Mouse (Mus musculus) c-Kit-positive CD71-positive TER-119-positive erythroid progenitor cells, embryonic 14.5 days (primary cell): Measurements from ENCODE around the gene Vti1a.

Experiments used
- DNase-seq: peaks from one replicate; pipeline ENCODE4 v3.0.0-alpha.2; 2013; ENCODE audit warnings: low spot score

The Vti1a gene

DNA sequence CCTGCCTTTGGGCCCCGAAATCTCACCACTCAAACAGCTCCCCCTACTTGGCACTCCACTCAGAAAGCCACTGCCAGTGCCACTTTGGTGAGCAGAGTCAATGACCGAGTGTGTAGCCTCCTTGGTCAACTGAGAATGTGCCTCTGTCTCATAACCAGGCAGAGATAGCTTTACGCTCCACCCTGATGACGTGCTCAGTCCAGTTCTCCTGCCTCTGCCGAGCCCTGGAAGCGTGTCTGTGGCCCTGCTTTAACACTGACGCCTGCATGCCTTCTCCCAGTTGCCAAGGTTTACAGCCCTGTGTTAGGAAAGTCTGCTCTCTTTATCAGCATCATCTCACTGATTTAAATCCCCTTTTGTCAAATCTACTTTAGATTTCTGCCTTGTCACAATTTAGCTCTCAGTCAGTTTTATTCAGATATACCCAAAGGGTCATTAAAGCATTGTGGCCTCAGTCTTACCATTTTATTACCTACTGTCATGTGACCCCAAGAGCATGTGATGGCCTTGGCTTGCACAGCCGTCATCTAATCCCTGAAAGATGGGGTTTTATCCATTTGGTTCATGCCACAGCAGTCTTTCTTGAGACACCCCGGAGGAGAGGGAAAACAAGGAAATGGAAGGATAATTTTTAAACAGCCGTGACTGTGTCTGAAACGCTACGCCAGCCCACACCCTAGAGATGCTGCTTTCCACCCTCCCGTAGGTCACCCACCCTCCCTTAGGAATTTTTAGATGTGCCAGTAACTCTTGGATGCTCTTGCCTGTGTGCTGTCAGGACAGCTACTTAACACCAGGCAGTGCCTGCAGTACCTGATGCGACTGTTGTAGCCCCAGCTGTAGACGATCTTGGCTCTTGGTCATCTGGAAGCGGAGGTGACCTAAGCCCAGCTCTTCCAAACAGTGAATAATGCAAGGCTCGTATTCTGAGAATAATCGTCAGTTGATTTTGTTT, 269.5 kb downstream of the Vti1a start:
- DNase-seq, result no peak

DNA sequence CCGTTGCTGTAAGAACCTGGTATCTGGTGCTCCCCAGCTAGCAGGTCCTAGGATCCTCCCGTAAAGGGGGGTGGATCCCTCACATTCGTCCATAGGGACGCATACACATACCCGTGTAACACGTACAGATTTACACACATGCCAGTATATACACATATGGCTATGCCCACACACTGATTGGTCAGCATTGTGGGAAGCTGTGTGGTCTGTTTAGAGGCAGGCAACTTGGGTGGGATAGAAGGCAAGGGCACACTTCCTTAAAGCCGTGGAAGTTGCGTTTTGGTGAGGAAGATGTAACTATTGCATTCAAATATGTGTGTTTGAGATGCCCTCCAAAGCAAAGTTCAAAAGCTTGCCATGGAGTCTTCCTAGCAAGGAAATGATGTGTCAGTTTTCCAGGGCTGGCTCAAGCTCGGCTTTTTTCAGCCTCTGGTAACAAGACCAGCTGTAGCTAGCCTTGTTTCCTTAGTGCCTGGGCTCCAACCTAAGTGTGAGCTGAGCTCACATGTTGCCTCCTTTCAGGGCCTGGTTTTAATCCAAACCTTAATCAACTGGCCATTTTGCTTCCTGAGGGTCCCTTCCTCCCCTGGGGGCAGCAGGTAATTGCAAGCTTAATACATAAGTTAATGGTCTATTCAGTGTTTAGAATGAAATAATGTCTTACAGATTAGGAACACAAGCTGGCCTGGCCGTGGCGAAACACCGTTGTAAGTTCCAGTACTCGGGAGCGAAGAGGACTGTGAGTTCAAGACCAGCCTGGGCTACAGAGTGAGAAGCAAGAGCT, 271.7 kb downstream of the Vti1a start:
- no peak for DNase-seq

DNA sequence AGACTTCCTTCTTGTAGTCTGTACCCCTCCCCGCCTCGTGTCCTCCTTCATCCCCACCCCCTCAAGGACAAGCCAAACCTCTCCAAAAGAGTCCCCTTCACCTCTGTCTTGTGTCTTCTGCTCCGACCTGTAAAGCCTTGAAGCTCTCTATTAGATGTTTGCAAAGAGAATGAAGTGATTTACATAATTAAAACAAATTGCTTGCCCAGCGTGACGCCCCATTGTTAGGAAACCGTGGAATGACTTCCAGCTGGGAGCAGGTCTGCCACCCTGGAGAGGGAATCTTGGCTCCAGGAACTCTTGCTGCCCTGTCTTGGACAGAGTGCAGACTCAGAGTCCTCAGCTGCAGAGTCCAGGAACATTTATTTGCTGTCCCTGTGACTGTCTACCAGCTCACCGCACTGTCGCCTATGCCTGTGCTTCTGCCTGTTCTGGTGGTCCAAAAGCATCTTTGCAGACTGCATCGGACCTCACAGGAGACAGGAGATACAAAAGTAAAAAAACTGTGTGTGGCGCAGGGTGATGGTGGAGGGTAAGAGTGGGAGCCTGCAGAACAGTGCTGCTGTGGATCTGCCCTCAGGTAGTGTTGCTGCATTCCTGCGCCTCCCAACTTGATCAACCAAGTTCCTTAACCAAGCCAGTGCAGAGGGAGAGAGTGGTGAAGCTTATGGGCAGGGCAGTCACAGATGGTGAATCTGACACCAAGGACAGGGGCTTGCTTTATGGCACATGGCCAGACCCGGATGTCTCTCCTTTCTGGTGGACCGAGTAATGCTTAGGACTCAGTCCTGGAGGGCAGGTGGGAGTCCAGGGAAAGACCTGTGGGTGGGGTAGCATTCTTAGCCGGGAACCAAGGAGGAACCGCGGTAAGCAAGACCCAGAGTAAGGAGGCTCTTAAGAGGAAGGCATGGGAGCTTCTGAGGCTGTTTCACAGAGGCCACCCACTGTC, 273.1 kb downstream of the Vti1a start:
- DNase-seq, result no peak

DNA sequence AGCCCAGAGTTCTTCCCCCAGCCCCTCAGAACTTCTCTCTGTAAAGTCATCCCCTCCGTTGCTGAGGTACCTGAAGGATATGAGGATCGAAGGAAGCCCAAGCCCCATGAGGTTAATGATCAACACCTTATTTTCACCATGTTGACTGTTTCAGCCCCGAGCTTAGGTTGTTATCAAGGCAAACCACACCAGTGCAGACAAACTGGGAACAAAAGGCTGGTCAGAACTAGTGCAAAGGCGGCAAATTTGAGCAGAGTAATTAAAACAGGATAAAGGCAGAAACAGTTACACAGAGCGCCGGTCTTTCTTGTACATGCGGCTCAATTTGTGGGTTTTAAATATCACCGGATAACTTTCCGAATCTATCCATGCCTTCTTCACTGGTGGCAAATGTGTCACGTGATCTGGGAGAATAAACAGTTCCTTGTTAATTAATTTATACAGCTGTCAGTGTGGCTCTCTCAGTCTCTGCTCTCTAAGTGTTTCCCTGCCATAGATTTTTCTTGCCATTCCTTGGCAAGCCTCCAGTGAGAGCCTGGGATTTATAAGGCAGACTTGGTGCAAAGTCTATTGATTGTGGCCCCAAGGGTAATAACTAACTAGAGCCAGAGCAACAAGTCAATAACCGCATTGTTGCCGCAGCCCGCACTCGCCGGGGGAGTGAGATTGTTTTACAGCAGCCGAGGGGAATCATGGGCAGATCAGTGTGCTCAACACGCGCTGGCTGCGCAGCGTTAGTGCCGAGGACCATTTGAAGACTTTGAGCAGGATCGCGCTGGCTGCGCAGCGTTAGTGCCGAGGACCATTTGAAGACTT, 277.0 kb downstream of the Vti1a start:
- DNase-seq, result no peak

DNA sequence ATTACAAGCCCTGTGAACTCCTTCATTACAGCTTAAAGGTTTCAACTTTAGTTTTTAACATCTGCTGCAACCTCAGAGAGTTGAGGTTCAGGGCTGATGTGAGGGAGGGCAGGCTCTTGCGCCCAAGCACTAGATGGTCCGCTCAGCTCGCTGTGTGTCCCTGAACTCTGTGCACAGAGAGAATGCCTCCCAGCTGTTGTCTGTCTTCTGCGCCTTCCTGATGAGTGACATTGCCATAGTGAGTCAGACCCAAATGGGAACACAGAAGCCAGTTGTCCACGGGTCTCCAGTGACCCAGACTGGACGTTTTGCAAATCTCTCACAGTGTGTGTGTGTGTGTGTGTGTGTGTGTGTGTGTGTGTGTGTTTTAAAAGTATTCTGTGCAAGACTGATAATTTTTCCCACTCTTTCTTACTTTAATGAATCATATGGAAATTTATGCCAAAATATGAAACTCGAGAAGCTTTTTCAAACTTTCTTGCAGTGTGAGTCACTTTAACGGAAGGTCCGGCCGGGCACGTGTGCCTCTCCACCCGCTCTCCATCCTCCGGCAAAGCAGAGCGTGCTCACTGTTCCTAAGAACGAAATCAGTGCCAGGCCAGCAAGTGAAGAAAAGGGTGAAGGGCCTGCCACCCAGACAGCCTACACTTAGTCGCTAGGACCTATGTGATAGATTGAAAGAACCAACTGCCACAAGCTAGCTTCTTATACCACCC, 277.8 kb downstream of the Vti1a start:
- no peak for DNase-seq

DNA sequence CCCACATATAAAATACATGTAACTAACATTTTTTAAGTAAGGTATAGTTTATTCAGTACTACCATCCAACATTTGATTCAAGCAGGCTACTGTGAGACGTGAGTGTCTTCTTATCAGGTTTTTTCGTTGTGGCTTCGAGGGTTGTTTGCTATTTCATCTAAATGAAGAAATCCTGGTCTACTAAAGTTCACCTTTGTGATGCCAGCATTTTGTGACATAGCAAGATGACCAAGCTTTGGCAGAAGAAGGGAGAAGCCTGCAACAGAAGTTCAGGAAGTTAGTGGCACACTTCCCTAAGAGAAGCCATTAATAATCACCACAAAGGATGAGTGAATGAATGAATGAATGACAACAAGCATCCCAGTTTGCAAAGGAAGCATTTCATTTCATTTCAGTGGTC, 278.4 kb downstream of the Vti1a start:
- no peak for DNase-seq

DNA sequence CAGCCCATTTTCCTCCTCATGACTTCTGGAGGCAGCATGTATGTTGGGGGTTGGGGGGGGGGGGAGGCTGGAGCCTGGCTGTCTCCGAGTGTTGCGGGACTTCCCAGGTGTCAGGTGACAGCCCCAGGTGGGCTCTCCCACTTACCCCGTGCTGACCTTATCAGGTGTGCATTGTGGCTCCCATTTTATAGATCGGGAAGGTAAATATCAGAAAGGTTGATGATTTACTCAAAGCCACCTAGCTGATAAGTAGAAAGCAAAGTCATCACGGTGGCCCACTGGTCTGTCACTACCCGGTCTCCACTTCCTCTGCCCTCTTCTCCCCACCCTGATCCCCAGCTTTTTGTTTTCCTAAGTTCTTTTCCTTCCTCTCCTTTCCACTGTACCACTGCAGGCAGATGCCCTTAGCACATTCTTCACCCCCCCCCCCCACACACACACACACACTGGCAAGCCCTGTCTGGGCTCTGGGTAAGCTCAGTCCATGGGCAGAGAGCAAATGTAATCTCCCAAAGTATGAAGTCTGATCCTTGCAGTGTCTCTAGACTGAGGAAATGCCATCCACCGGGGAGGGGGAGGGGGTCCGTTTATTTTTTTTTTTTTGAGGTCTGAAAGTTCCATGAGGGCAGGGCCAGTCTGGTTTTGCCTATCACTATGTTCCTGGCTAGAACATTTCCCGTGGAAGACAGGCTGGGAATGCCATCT, 280.0 kb downstream of the Vti1a start:
- no peak for DNase-seq

DNA sequence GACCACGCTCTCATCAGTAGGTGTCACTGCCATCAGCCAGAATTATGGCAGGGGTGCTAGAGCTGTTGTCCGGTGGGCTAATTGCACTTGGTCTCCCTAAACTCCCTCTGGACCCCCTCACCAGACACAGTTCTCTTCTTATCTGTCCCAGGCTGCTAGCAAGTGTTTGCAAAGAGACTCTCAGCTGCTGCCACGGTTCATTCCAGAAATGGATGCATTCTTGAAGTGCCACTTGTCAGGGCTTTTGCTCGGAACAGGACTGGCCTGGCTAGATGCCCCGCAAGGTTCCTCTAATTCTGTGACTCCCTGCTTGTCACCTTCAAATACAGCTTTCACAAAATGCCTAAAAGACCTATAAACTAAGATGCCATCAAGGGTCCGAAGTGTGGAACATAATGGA, 280.7 kb downstream of the Vti1a start:
- no peak for DNase-seq

DNA sequence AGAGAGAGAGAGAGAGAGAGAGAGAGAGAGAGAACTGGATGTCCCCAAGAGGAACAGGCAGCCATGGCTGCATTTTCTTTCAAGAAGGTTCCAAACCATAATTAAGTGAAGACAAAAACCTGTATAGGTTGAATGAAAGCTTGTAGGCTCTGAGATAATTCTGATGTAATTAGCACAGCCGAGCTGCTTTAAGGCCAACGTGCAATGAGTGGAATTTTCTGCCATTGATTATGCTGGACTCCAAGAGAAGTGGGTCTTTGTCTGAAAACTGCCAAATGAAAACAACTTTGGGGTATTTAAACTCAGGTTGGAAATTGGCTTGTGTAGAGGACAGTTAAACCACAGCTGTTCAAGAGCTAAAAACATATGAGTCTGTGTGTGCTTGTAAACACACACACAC, 281.2 kb downstream of the Vti1a start:
- DNase-seq, result no peak

DNA sequence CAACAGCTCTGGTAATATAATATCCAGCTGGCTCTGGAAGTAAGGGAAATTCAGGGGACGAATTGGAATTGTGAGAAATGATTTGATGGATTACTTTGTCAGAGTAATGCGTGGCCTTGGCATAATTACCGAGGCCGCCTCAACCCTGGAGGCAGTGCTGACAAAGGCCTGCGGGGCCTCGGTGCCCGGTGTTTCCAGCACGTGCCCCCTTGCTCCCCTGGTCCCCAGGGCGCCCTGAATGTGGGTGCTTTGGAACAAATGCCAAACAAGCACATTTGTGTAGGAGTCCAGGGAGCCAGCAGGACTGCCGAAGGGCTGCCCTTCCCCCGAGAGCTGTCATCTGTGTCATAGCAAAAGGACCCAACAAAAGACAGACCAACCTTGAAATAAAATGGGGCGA, 281.9 kb downstream of the Vti1a start:
- no peak for DNase-seq

DNA sequence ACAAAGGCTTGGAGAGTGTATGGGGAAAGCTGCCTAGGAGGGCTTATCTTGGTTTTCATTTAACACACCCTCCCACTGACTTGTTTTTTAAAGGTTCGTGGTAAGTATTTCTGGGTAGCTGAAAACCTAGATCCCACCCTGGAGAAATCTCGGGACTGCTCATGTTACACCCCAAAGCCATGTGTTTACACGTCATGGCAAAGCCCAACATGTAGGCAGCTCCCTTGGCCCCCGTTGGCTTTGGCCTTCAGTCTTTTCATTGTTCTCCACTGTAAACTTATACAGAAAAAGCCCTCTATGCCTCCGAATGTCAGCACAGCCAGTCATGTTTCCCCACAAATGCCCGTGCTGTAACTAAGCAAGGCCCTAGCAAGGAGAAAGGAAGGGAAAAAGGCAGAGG, 283.0 kb downstream of the Vti1a start:
- DNase-seq, result no peak

DNA sequence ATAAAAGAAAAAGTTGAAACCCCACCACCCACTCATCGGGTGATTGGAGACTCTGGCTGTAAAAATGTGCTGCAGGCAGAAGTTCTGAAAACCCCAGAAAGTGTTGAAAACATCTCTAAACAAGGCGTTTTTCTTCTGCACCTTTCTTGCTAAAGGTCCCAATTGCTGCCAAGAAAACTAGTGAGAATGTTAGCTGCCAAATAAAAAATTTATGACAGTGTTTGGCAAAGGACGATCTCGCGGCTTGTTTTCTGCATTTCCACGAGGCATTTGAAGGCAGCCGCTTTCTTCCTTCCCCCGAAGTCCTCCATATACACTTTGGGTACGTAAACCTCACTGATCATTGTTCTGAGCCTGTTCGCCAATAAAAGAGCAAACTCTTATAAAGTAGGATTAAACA, 291.6 kb downstream of the Vti1a start:
- no peak for DNase-seq

DNA sequence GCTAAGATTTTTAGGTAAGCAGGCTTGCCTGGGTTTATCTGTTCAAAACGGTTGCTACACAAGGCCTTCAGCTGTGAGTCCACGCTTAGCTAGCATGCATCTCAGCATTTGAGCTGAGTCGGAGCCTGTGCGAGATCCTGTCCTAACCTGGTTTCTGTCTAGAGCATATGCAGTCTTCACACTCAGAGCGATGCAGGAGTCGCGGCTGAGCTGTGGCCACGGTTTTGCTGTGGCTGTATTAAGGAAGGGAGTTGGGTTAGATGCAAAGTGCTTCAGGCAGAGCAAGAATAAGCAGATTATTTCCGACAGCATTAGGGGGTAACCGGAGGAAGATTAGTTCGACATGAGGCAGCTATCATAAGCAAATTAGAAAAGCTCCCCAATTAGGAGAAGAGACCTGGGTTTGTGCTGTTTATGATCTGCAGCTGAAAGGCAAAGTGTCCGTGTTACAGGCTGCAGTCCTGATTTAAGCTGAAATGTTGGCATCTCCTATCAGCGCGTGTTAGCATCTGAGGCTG, 292.8 kb downstream of the Vti1a start:
- DNase-seq, result no peak

DNA sequence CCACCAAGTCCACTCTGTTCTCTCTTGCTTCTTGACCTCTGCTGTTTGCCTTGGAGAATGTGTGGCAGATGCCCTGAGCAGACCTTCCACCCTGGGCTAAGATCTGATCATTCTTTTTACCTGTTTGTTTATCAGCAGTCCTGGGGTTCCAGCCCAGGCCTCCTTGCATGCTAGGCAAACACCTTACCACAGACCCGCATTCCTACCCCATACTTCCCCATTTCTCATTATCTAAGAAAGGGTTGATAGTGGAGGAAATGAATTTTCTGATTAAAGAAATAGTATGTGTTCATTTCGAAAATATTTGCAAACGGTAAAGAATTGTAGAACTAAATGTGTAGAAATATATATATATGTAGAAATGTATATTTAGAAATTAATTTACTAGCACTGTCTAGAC, 293.7 kb downstream of the Vti1a start:
- no peak for DNase-seq

DNA sequence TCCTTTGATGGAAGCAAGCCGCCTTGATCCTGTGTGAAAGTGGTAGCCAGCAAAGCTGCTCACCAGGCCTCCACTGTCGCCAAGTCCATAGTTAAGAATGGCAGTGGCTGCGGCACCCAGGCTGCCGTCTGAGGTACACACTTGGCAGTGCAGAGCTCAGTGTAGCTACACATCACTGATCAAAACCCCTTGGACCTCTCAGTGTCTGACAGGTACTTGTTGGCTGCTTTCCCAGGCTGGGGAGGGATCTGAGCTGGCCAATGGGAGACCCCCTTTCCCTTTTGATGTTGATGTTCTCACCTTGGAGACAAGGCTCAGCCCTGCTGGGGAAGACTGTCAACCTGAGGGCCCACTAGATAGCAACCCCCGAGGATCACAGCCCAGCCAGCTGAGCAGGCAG, 299.6 kb downstream of the Vti1a start:
- no peak for DNase-seq

DNA sequence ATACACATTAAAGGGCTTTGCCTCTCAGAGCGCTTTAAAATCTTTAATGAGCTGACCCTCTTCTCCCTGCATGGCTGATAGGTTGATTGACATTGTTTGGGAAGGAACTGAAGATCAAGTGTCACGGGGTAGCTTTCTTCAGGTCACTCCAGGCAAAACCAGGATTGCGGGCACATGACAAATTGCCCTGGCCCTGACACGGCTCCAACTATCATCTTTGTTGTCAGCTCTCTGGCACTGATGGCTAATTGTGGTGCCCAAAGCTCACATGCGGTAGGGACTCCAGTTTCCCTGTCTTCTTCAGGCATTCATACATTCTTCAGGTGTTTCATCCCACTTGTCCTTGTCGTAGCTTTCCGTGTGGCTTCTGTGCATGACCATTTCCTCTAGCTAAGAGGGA, 300.2 kb downstream of the Vti1a start:
- DNase-seq, result no peak

DNA sequence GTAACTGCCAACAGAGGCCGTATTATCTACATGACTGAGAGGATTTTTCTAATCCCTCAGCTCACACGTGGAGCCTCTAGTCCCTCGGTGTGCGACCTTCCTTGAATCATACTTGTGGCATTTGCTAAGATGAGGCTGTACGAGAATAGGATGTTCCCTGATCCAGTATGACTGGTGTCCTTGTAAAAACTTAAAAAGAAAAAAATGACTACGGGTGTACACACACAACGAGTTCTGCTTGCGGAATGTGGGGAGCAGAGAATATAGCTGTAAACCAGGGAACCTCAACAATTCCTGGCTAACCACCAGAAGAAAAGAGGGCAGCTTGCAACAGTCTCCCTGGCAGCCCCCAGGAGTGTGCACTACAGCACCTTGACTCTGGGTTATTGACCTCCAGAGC, 300.8 kb downstream of the Vti1a start:
- no peak for DNase-seq

DNA sequence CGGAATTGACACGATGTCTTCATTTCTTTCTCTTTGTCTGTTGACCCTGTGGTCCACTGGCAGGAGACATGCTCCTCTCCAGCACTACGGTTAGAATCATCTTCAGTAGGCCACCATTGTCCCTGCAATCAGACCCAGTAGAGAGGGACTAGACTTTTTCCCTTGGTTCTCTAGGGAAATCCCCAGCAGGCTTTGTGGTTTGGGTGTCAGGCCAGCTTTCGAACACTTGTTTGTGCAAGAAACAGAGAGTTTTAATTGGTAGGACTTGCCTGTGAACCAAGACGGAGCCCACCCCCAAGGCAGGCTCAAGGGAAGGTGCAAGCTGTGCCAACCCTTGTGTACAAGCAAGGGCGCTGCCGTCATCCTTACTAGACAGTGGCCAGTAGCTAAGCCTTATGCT, 302.5 kb downstream of the Vti1a start:
- DNase-seq, result no peak

DNA sequence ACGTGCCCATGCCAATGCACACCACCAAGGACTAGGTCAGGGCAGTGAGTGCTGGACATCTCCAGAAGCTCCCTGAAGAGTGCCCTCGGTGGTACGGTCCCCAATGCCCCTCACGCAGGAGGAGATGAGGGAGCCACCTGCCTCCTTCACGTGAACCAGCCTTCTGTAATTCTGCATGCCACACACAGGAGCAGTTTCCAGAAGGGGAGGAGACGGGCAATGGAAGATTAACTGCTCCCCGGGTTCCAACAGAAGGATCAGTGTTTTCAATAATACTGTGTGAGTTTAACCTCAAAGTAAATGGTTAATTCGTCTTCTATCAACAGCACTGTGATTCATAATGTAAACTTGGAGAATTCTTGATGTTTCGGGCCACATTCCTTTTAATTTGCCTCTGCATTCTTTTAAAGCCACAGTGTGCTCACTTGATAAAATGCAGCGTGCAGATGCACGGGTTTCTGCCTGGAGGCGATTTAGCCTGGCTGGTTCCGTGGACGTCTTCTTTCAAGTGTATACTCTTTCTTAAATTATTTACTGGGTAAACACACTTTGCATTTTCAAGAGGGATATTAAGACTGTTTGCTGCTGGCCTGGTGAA, 304.4 kb downstream of the Vti1a start:
- no peak for DNase-seq
